Mouse (Mus musculus) C3H10T1/2 (cell line): ENCODE data around the gene Slc5a12. TPM values are rescaled to one million over a fixed set of nuclear protein-coding genes. Genes with fewer than 3 reads are reported as not detected.

Source experiments
- polyA plus RNA-seq, 2 experiments: library from polyadenylated mRNA; unstranded; fragments of >200 nt; fragmentation: generic; extraction: Trizol; gene quantifications; one replicate each; pipeline ENCODE4 v1.2.1; 2012; ENCODE audit warnings: missing spikeins in 2 of 2

The Slc5a12 gene
- not detected for polyA plus RNA-seq

GRCm38 (mm10) chr2:110596932-110597331, at the start of gene Slc5a12:
Gene Slc5a12, plus strand, starts transcription at chr2:110597298.

Other genes starting within 250 kb of the Slc5a12 start
- gene Fibin, start 234.1 kb upstream of the Slc5a12 start, polyA plus RNA-seq = under 1 TPM; 0.01 to 0.20 TPM
- gene Muc15, start 124.0 kb downstream of the Slc5a12 start, polyA plus RNA-seq = not detected